11 mouse cellular contexts compared by ENCODE assay signal in genomic region chr3:87983627-87984026, GRCm38 (mm10). TPM values are rescaled to one million over a fixed set of nuclear protein-coding genes. Genes with fewer than 3 reads are reported as not detected.
DNase-seq lines count a peak whose midpoint lies in the region; ATAC-seq and TF ChIP-seq lines count a peak whose summit lies in the region.
"Had no signal": no experiment of that assay in that cellular context is flagged by ENCODE, and none has a peak within 500 bp of the region (broad histone marks: within the 10 kb centered on the region; RNA-seq: fewer than 3 reads in every experiment).

No protein-coding gene starts in this region.

- no peaks in the 10 kb centered on the region for H3K27me3 ChIP-seq in hindbrain, embryonic 11.5 days (ENCODE audit: control insufficient read depth, insufficient read depth, low read length)
- H3K27me3 ChIP-seq in hindbrain, postnatal 0 days (ENCODE audit: insufficient read depth, low read length): no peaks in the 10 kb centered on the region
- H3K27me3 ChIP-seq in embryonic facial prominence, embryonic 10.5 days (replicated peaks; ENCODE audit: low read depth, poor library complexity, severe bottlenecking): peaks cover 24% of the 10 kb centered on the region
- peaks cover 4% of the 10 kb centered on the region; the same call in 1 of the 2 replicates for H3K27me3 ChIP-seq in hindbrain, embryonic 13.5 days
- H3K27me3 ChIP-seq in midbrain, embryonic 12.5 days: peaks cover 8% of the 10 kb centered on the region

- DNase-seq in hindbrain, embryonic 11.5 days (ENCODE audit: low spot score): no peak
- DNase-seq in hindbrain, postnatal 0 days (ENCODE audit: low spot score): no peak
- no peak for DNase-seq in embryonic facial prominence, embryonic 10.5 days (ENCODE audit: low spot score)
- no peak for DNase-seq in embryo, embryonic 11 days
- no peak for DNase-seq in right cerebral cortex, adult 2 months (ENCODE audit: low spot score in 2 of 2)
- DNase-seq: adrenal gland, postnatal 25 days; kidney, adult 18-20 months; thymus, postnatal 25 days had no signal

- no peak for ATAC-seq in hindbrain, embryonic 11.5 days (ENCODE audit: low FRiP score)
- ATAC-seq in hindbrain, postnatal 0 days: no peak
- no peak for ATAC-seq in hindbrain, embryonic 13.5 days (ENCODE audit: low FRiP score)
- no peak for ATAC-seq in midbrain, embryonic 12.5 days (ENCODE audit: low FRiP score, low read depth)
- no peak for ATAC-seq in granulocyte monocyte progenitor cell, adult 5-6 weeks (replicated peaks; ENCODE audit: poor library complexity, severe bottlenecking)

- H3K27ac ChIP-seq in hindbrain, embryonic 11.5 days (ENCODE audit: low read depth, low read length): peak overlapping the region; percentile 83
- H3K27ac ChIP-seq in hindbrain, postnatal 0 days: no peak overlapping the region
- H3K27ac ChIP-seq in embryonic facial prominence, embryonic 10.5 days (replicated peaks): peak overlapping the region; percentile 87
- H3K27ac ChIP-seq in hindbrain, embryonic 13.5 days: peak overlapping the region; percentile 20; the same call in 1 of the 2 replicates
- peak overlapping the region; percentile 86 for H3K27ac ChIP-seq in midbrain, embryonic 12.5 days (replicated peaks)

- H3K9me3 ChIP-seq in hindbrain, embryonic 11.5 days (ENCODE audit: control insufficient read depth, low read length): no peaks in the 10 kb centered on the region
- no peaks in the 10 kb centered on the region for H3K9me3 ChIP-seq in hindbrain, postnatal 0 days (ENCODE audit: low read length)
- H3K9me3 ChIP-seq in embryonic facial prominence, embryonic 10.5 days: no peaks in the 10 kb centered on the region
- no peaks in the 10 kb centered on the region for H3K9me3 ChIP-seq in hindbrain, embryonic 13.5 days
- H3K9me3 ChIP-seq in midbrain, embryonic 12.5 days: no peaks in the 10 kb centered on the region

- WGBS in hindbrain, embryonic 11.5 days: 39% methylated on average over 6 of the region's 6 CpGs
- 45% methylated on average over 6 of the region's 6 CpGs for WGBS in hindbrain, postnatal 0 days
- 50% methylated on average over 6 of the region's 6 CpGs for WGBS in embryonic facial prominence, embryonic 10.5 days
- WGBS in hindbrain, embryonic 13.5 days: 43% methylated on average over 6 of the region's 6 CpGs
- 40% methylated on average over 6 of the region's 6 CpGs for WGBS in midbrain, embryonic 12.5 days

- H3K4me1 ChIP-seq in hindbrain, embryonic 11.5 days (replicated peaks; ENCODE audit: control insufficient read depth, insufficient read depth, low read length): peaks cover 38% of the 10 kb centered on the region
- H3K4me1 ChIP-seq in hindbrain, postnatal 0 days (ENCODE audit: insufficient read depth, low read length): peaks cover 19% of the 10 kb centered on the region
- H3K4me1 ChIP-seq in embryonic facial prominence, embryonic 10.5 days: peaks cover 99% of the 10 kb centered on the region
- peaks cover 90% of the 10 kb centered on the region for H3K4me1 ChIP-seq in hindbrain, embryonic 13.5 days (replicated peaks)
- peaks cover 91% of the 10 kb centered on the region for H3K4me1 ChIP-seq in midbrain, embryonic 12.5 days

- no peak for TF ChIP-seq CTCF in hindbrain, postnatal 0 days (IDR thresholded peaks at IDR 0.05; ENCODE audit: low read depth)

- peak overlapping the region; percentile 28 for H3K4me2 ChIP-seq in hindbrain, embryonic 11.5 days (replicated peaks; ENCODE audit: low read depth, low read length)
- no peak overlapping the region for H3K4me2 ChIP-seq in hindbrain, postnatal 0 days (ENCODE audit: low read depth, low read length)
- peak overlapping the region; percentile 38 for H3K4me2 ChIP-seq in hindbrain, embryonic 13.5 days
- H3K4me2 ChIP-seq in midbrain, embryonic 12.5 days (replicated peaks): peak overlapping the region; percentile 37

- no peaks in the 10 kb centered on the region for H3K36me3 ChIP-seq in hindbrain, embryonic 11.5 days (ENCODE audit: control insufficient read depth, insufficient read depth, low read length)
- no peaks in the 10 kb centered on the region for H3K36me3 ChIP-seq in hindbrain, postnatal 0 days (ENCODE audit: insufficient read depth, low read length)
- peaks cover 12% of the 10 kb centered on the region for H3K36me3 ChIP-seq in embryonic facial prominence, embryonic 10.5 days (replicated peaks)
- 0 out of 2 replicates have a peak, but pooled peaks cover 3% of the 10 kb centered on the region for H3K36me3 ChIP-seq in hindbrain, embryonic 13.5 days
- peaks cover 7% of the 10 kb centered on the region for H3K36me3 ChIP-seq in midbrain, embryonic 12.5 days

- peak overlapping the region; percentile 44; the same call in 1 of the 2 replicates for H3K9ac ChIP-seq in hindbrain, embryonic 11.5 days (ENCODE audit: low read depth, low read length)
- no peak overlapping the region for H3K9ac ChIP-seq in hindbrain, postnatal 0 days (replicated peaks; ENCODE audit: low read length)
- peak overlapping the region; percentile 43; the same call in 1 of the 2 replicates for H3K9ac ChIP-seq in hindbrain, embryonic 13.5 days
- H3K9ac ChIP-seq in midbrain, embryonic 12.5 days (replicated peaks): peak overlapping the region; percentile 46; the same call in 1 of the 2 replicates

- H3K4me3 ChIP-seq in hindbrain, embryonic 11.5 days (ENCODE audit: low read depth, low read length): no peak overlapping the region
- H3K4me3 ChIP-seq in hindbrain, postnatal 0 days (ENCODE audit: low read length): no peak overlapping the region
- peak overlapping the region; percentile 38 for H3K4me3 ChIP-seq in embryonic facial prominence, embryonic 10.5 days
- no peak overlapping the region for H3K4me3 ChIP-seq in hindbrain, embryonic 13.5 days
- no peak overlapping the region for H3K4me3 ChIP-seq in midbrain, embryonic 12.5 days

RNA-seq across cellular contexts. Expression of gene Nes, which starts 12.7 kb away (rescaled TPM):
- 71.6 and 87.9 TPM in 2 replicates for polyA plus RNA-seq in hindbrain, embryonic 11.5 days (2014; fragmentation: Nextera tagmentation; extraction: Ambion mirVana)
- total RNA-seq in hindbrain, postnatal 0 days (2014; rRNA removed): 37.2 and 40.0 TPM in 2 replicates
- polyA plus RNA-seq in hindbrain, postnatal 0 days (2015; fragmentation: Nextera tagmentation; extraction: Ambion mirVana): 14.9 and 15.7 TPM in 2 replicates
- 35.3 and 46.2 TPM in 2 replicates for polyA plus RNA-seq in embryonic facial prominence, embryonic 10.5 days (2016; fragmentation: Nextera tagmentation; extraction: Ambion mirVana)
- 49.5 and 55.3 TPM in 2 replicates for polyA plus RNA-seq in hindbrain, embryonic 13.5 days (2015; fragmentation: Nextera tagmentation; extraction: Ambion mirVana)
- 183 and 196 TPM in 2 replicates for polyA plus RNA-seq in midbrain, embryonic 12.5 days (2016; fragmentation: Nextera tagmentation; extraction: Ambion mirVana)
- total RNA-seq in granulocyte monocyte progenitor cell, adult 5-6 weeks (2014; fragmentation: Nextera tagmentation): not detected in 2 replicates
- 0.05 TPM in 1 of 2 replicates, not detected in the other for total RNA-seq in granulocyte monocyte progenitor cell, adult 5-6 weeks (2017)

RNA-seq across cellular contexts. Expression of gene Bcan, which starts 16.4 kb away (rescaled TPM):
- 0.21 and 0.82 TPM in 2 replicates for polyA plus RNA-seq in hindbrain, embryonic 11.5 days (2014; fragmentation: Nextera tagmentation; extraction: Ambion mirVana)
- 318 and 347 TPM in 2 replicates for total RNA-seq in hindbrain, postnatal 0 days (2014; rRNA removed)
- 229 and 237 TPM in 2 replicates for polyA plus RNA-seq in hindbrain, postnatal 0 days (2015; fragmentation: Nextera tagmentation; extraction: Ambion mirVana)
- 0.32 and 0.41 TPM in 2 replicates for polyA plus RNA-seq in embryonic facial prominence, embryonic 10.5 days (2016; fragmentation: Nextera tagmentation; extraction: Ambion mirVana)
- 35.8 and 39.8 TPM in 2 replicates for polyA plus RNA-seq in hindbrain, embryonic 13.5 days (2015; fragmentation: Nextera tagmentation; extraction: Ambion mirVana)
- polyA plus RNA-seq in midbrain, embryonic 12.5 days (2016; fragmentation: Nextera tagmentation; extraction: Ambion mirVana): 0.63 and 1.1 TPM in 2 replicates
- not detected in 2 replicates for total RNA-seq in granulocyte monocyte progenitor cell, adult 5-6 weeks (2014; fragmentation: Nextera tagmentation)
- total RNA-seq in granulocyte monocyte progenitor cell, adult 5-6 weeks (2017): not detected in 2 replicates

RNA-seq across cellular contexts. Expression of gene Crabp2, which starts 35.2 kb away (rescaled TPM):
- polyA plus RNA-seq in hindbrain, embryonic 11.5 days (2014; fragmentation: Nextera tagmentation; extraction: Ambion mirVana): 738 and 794 TPM in 2 replicates
- 9.8 and 28.6 TPM in 2 replicates for total RNA-seq in hindbrain, postnatal 0 days (2014; rRNA removed)
- 44.5 and 46.3 TPM in 2 replicates for polyA plus RNA-seq in hindbrain, postnatal 0 days (2015; fragmentation: Nextera tagmentation; extraction: Ambion mirVana)
- 686 and 800 TPM in 2 replicates for polyA plus RNA-seq in embryonic facial prominence, embryonic 10.5 days (2016; fragmentation: Nextera tagmentation; extraction: Ambion mirVana)
- 145 and 148 TPM in 2 replicates for polyA plus RNA-seq in hindbrain, embryonic 13.5 days (2015; fragmentation: Nextera tagmentation; extraction: Ambion mirVana)
- 291 and 335 TPM in 2 replicates for polyA plus RNA-seq in midbrain, embryonic 12.5 days (2016; fragmentation: Nextera tagmentation; extraction: Ambion mirVana)
- not detected in 2 replicates for total RNA-seq in granulocyte monocyte progenitor cell, adult 5-6 weeks (2014; fragmentation: Nextera tagmentation)
- not detected in 2 replicates for total RNA-seq in granulocyte monocyte progenitor cell, adult 5-6 weeks (2017)
- total RNA-seq: adrenal gland, postnatal 25 days had no signal

RNA-seq across cellular contexts. Expression of gene Hapln2, which starts 43.8 kb away (rescaled TPM):
- not detected in 2 replicates for polyA plus RNA-seq in hindbrain, embryonic 11.5 days (2014; fragmentation: Nextera tagmentation; extraction: Ambion mirVana)
- total RNA-seq in hindbrain, postnatal 0 days (2014; rRNA removed): 0.47 and 0.50 TPM in 2 replicates
- 1.2 and 1.5 TPM in 2 replicates for polyA plus RNA-seq in hindbrain, postnatal 0 days (2015; fragmentation: Nextera tagmentation; extraction: Ambion mirVana)
- not detected in 2 replicates for polyA plus RNA-seq in embryonic facial prominence, embryonic 10.5 days (2016; fragmentation: Nextera tagmentation; extraction: Ambion mirVana)
- 0.47 and 0.56 TPM in 2 replicates for polyA plus RNA-seq in hindbrain, embryonic 13.5 days (2015; fragmentation: Nextera tagmentation; extraction: Ambion mirVana)
- polyA plus RNA-seq in midbrain, embryonic 12.5 days (2016; fragmentation: Nextera tagmentation; extraction: Ambion mirVana): 0.13 and 0.43 TPM in 2 replicates
- total RNA-seq in granulocyte monocyte progenitor cell, adult 5-6 weeks (2014; fragmentation: Nextera tagmentation): not detected in 2 replicates
- total RNA-seq in granulocyte monocyte progenitor cell, adult 5-6 weeks (2017): not detected in 2 replicates
- total RNA-seq: adrenal gland, postnatal 25 days had no signal

RNA-seq across cellular contexts. Expression of gene Rrnad1, which starts 53.1 kb away (rescaled TPM):
- 13.7 and 17.9 TPM in 2 replicates for polyA plus RNA-seq in hindbrain, embryonic 11.5 days (2014; fragmentation: Nextera tagmentation; extraction: Ambion mirVana)
- 19.4 and 36.4 TPM in 2 replicates for total RNA-seq in hindbrain, postnatal 0 days (2014; rRNA removed)
- polyA plus RNA-seq in hindbrain, postnatal 0 days (2015; fragmentation: Nextera tagmentation; extraction: Ambion mirVana): 18.1 and 19.3 TPM in 2 replicates
- 20.6 and 21.5 TPM in 2 replicates for polyA plus RNA-seq in embryonic facial prominence, embryonic 10.5 days (2016; fragmentation: Nextera tagmentation; extraction: Ambion mirVana)
- polyA plus RNA-seq in hindbrain, embryonic 13.5 days (2015; fragmentation: Nextera tagmentation; extraction: Ambion mirVana): 19.3 and 20.7 TPM in 2 replicates
- polyA plus RNA-seq in midbrain, embryonic 12.5 days (2016; fragmentation: Nextera tagmentation; extraction: Ambion mirVana): 23.5 and 24.2 TPM in 2 replicates
- 20.7 and 30.7 TPM in 2 replicates for total RNA-seq in granulocyte monocyte progenitor cell, adult 5-6 weeks (2014; fragmentation: Nextera tagmentation)
- total RNA-seq in granulocyte monocyte progenitor cell, adult 5-6 weeks (2017): 13.6 and 13.8 TPM in 2 replicates

Comparison
In these comparisons a context has a peak if more than half of its experiments do, and no peak if none do; other contexts are left out.
1. RNA of gene Bcan, which starts 16.4 kb away (polyA plus RNA-seq): 229 to 237 TPM in hindbrain, postnatal 0 days and 35.8 to 39.8 TPM in hindbrain, embryonic 13.5 days; 0.21 to 0.82 TPM in hindbrain, embryonic 11.5 days, 0.63 to 1.1 TPM in midbrain, embryonic 12.5 days and 0.32 to 0.41 TPM in embryonic facial prominence, embryonic 10.5 days; every median in the first group is over 10 times any median in the second.